Mouse (Mus musculus) midbrain, postnatal 0 days (tissue): ENCODE measurements around the gene Ajuba. TPM values are rescaled to one million over a fixed set of nuclear protein-coding genes. Genes with fewer than 3 reads are reported as not detected.

ENCODE experiments used
- ATAC-seq: fragments of 200-750 bp; cut with Nextera tagmentation; 2 replicates; pipeline ENCODE4 v1.8.0; 2017; ENCODE audit warnings: moderate number of reproducible peaks, mild to moderate bottlenecking, moderate TSS enrichment, moderate library complexity; ENCODE audit not compliant: low FRiP score
- DNase-seq: peaks from one replicate; pipeline ENCODE4 v3.0.0-alpha.2; 2015; ENCODE audit warnings: low spot score
- H3K27ac ChIP-seq: fragments of 300-500 bp; sonication (generic); 2 replicates; pipeline ENCODE4 v1.5.1; 2014; ENCODE audit warnings: low read depth, mild to moderate bottlenecking, low read length, mixed read lengths
- H3K27me3 ChIP-seq: fragments of 300-500 bp; sonication (generic); 2 replicates; pipeline ENCODE4 v1.6.1; 2014; ENCODE audit warnings: low read length, control low read depth, mixed read lengths; ENCODE audit not compliant: insufficient read depth
- H3K36me3 ChIP-seq: fragments of 300-500 bp; sonication (generic); 2 replicates; pipeline ENCODE4 v1.6.1; 2014; ENCODE audit warnings: low read length, control low read depth, mixed read lengths; ENCODE audit not compliant: insufficient read depth
- H3K4me1 ChIP-seq: fragments of 300-500 bp; sonication (generic); 2 replicates; pipeline ENCODE4 v1.6.1; 2014; ENCODE audit warnings: mild to moderate bottlenecking, control low read depth, antibody characterized with exemption, low read length, mixed read lengths; ENCODE audit not compliant: insufficient read depth
- H3K4me2 ChIP-seq: fragments of 300-500 bp; sonication (generic); 2 replicates; pipeline ENCODE4 v1.6.1; 2014; ENCODE audit warnings: low read depth, mild to moderate bottlenecking, low read length, mixed read lengths; ENCODE audit not compliant: poor library complexity, severe bottlenecking
- H3K4me3 ChIP-seq: fragments of 300-500 bp; sonication (generic); 2 replicates; pipeline ENCODE4 v1.5.1; 2014; ENCODE audit warnings: low read depth, mild to moderate bottlenecking, low read length, moderate library complexity
- H3K9ac ChIP-seq: fragments of 300-500 bp; sonication (generic); replicated peaks from 2 replicates; pipeline ENCODE4 v1.6.1; 2014; ENCODE audit warnings: mild to moderate bottlenecking, low read length, moderate library complexity, mixed read lengths; ENCODE audit not compliant: poor library complexity, severe bottlenecking
- H3K9me3 ChIP-seq: fragments of 300-500 bp; sonication (generic); 2 replicates; pipeline ENCODE4 v1.6.1; 2016; ENCODE audit warnings: low read length, control low read depth
- CTCF ChIP-seq: IDR thresholded peaks from 2 replicates; pipeline ENCODE4 v1.5.1; 2016; ENCODE audit warnings: antibody characterized with exemption, mild to moderate bottlenecking
- WGBS: fragments of 180-500 bp; shearing (Covaris S2); extraction: QIAGEN DNeasy Blood & Tissue Kit; methylation state at CpG from one replicate; pipeline ENCODE4 v1.1.7; 2014; 5-methylcytosine and 5-hydroxymethylcytosine counted together
- polyA plus RNA-seq: library from polyadenylated mRNA; unstranded; fragments of >200 nt; fragmentation: Nextera tagmentation; extraction: Ambion mirVana; gene quantifications from 2 replicates; pipeline ENCODE4 v1.2.1, GENCODE M21; 2015
- total RNA-seq: library from RNA; depleted of rRNA; stranded (reverse); fragments of >200 nt; gene quantifications from 2 replicates; pipeline ENCODE4 v1.2.3, GENCODE M21; 2014

The Ajuba gene
- total and polyA plus RNA-seq, 2 experiments from 2014 or later: 3.9 to 8.1 TPM

DNA sequence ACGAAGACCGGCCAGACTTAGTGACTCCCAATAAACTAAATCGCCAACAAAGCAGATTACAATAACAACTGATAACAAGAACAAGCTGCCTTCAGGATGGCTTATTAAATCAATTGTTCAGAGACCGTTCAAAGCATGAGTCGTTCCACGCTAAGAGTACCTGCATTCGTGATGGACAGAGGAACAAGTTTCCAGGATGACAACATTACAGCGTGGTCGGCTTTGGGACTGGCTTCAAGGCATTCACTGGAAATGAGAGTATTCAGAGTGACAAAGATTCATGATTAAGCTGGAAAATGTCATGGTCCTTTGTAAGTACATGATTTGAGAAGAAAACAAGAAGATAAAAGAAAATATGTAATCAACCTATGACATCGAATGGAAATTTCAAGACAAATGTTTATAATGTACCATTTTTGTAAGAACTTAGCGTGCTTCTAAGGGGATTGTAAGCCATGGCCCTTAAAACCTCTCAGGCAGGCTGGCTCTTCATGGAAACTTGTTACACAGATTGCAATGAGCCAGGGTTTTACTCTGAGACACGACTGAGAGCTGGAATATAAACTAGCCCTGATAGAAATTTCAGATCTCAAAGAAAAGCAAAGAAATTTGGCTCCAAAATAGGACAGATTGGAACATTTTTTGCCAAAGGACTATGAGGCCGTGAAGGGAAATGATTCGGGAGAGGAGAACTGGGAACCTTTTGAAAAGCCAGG, 16.7 kb downstream of the Ajuba start:
- ATAC-seq: no peak
- Histone ChIP-seq H3K27me3 (no peaks in the 10 kb centered on the region), H3K4me1 (no peaks in the 10 kb centered on the region), H3K4me3 (no peak overlapping the region), H3K4me2 (no peak overlapping the region), H3K9ac (no peak overlapping the region), H3K9me3 (no peaks in the 10 kb centered on the region), H3K27ac (no peak overlapping the region), H3K36me3 (no peaks in the 10 kb centered on the region)
- no peak for TF ChIP-seq CTCF
- no peak for DNase-seq
- WGBS: 82% methylated on average over 14 of the region's 14 CpGs

GRCm38 (mm10) chr14:54557330-54557729, 20.0 kb downstream of the Ajuba start:
- Histone ChIP-seq H3K9me3 (no peaks in the 10 kb centered on the region), H3K9ac (no peak overlapping the region), H3K4me1 (no peaks in the 10 kb centered on the region), H3K27me3 (no peaks in the 10 kb centered on the region), H3K4me3 (no peak overlapping the region), H3K36me3 (no peaks in the 10 kb centered on the region), H3K4me2 (no peak overlapping the region), H3K27ac (no peak overlapping the region)
- TF ChIP-seq CTCF: no peak
- WGBS: 76% methylated on average over 8 of the region's 8 CpGs
- DNase-seq: no peak
- no peak for ATAC-seq

GRCm38 (mm10) chr14:54553975-54554769, 23.2 kb downstream of the Ajuba start, which contains the start of gene Haus4:
Gene Haus4 (minus strand): TSS chr14:54554616.
- H3K27ac ChIP-seq: peak within 1 kb of the TSS; percentile 63
- under 1% methylated on average over 75 of the region's 76 CpGs for WGBS

GRCm38 (mm10) chr14:54553454-54553974, 23.8 kb downstream of the Ajuba start:
- ATAC-seq (no peak), DNase-seq (peak; percentile 43)
- Histone ChIP-seq H3K36me3 (0 out of 2 replicates have a peak, but pooled peaks cover 3% of the 10 kb centered on the region), H3K4me3 (peak overlapping the region; percentile 62), H3K27me3 (no peaks in the 10 kb centered on the region), H3K9me3 (no peaks in the 10 kb centered on the region), H3K4me2 (peak overlapping the region; percentile 85), H3K27ac (peak overlapping the region; percentile 63), H3K9ac (peak overlapping the region; percentile 64), H3K4me1 (no peaks in the 10 kb centered on the region)
- 2% methylated on average over 21 of the region's 21 CpGs for WGBS
- TF ChIP-seq CTCF: no peak

More at GRCm38 (mm10) chr14:54553975-54554769, 23.2 kb downstream of the Ajuba start, which contains the start of gene Haus4:
- H3K4me2 ChIP-seq: peak within 1 kb of the TSS; percentile 85
- H3K27me3 ChIP-seq: no peaks in the 10 kb centered on the region
- peak within 1 kb of the TSS; percentile 62 for H3K4me3 ChIP-seq
- H3K9ac ChIP-seq: peak within 1 kb of the TSS; percentile 64
- 0 out of 2 replicates have a peak, but pooled peaks cover 3% of the 10 kb centered on the region for H3K36me3 ChIP-seq
- peak; percentile 78 for TF ChIP-seq CTCF
- ATAC-seq (peak; percentile 86), DNase-seq (peak; percentile 84)
- H3K4me1 ChIP-seq: no peaks in the 10 kb centered on the region
- H3K9me3 ChIP-seq: no peaks in the 10 kb centered on the region

- 90% methylated on average over 5 of the region's 5 CpGs for WGBS
- Histone ChIP-seq H3K4me2 (no peak overlapping the region), H3K4me1 (no peaks in the 10 kb centered on the region), H3K4me3 (no peak overlapping the region), H3K27me3 (no peaks in the 10 kb centered on the region), H3K9me3 (no peaks in the 10 kb centered on the region), H3K27ac (no peak overlapping the region), H3K9ac (no peak overlapping the region), H3K36me3 (0 out of 2 replicates have a peak, but pooled peaks cover 3% of the 10 kb centered on the region)
- no peak for TF ChIP-seq CTCF
- ATAC-seq (no peak), DNase-seq (no peak)
These were observed 32.7 kb downstream of the Ajuba start for GRCm38 (mm10) chr14:54544703-54545102.
